Mouse (Mus musculus): ENCODE results near the gene Clip3.

The Clip3 gene

DNA sequence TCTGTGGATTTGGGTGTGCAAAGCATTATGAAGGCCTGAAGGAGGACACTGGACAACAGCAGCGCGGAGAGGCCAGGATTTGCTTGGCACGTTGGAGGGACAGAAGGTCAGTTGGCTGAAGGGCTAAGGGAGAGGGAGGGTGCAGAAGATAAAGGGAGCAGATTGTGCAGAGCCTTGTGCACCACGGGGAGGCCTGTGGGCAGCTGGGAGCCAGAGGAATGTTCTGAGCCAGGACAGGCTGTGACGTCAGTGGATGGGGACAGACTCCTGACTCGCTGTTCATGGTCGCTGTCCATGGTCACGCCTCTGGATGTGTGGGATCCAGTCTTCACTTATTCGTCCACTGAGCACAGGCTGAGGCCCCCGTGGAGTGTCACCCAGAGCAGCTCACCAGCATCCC is 3.6 kb downstream of the Clip3 start:
- in situ Hi-C loops (cut with MboI, MseI): no loop called here

- in situ Hi-C loops (cut with MboI, MseI): no loop called here
Observed at GRCm38 (mm10) chr7:30296816-30297215, 5.3 kb downstream of the Clip3 start.

GRCm38 (mm10) chr7:30297266-30297665 is 5.7 kb downstream of the Clip3 start:
- in situ Hi-C loops (cut with MboI, MseI): no loop called here

GRCm38 (mm10) chr7:30300914-30301313 is 9.4 kb downstream of the Clip3 start:
- in situ Hi-C loops (cut with MboI, MseI): no loop called here

DNA sequence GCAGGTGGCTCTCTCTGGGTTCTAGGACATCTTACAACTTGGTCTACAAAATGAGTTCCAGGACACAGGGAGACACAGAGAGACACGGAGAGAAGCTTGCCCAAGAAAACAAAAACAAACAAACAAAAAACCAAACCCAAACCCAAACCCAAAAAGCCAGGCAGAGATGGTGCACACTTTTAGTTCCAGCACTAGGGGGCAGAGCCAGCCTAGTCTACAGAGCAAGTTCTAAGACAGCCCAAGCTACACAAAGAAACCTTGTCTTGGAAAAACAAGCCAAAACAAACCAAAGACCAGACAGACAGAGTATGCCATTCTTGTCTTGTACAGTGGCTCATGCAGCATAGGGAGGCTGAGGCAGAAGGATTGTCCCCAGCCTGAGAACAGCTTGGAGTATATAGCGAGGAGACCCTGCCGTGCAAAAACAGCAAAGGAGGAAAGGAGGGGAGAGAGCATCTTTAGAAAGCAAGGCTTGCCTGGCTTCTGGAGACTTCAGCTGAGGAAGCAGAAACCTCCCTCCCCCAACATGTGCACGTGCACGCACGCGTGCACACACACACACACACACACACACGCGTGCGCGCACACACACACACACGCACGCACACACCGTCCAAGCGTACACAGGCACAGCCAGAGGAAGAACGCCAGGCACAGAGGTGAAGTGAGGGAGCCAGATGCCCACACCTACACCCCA is 14.7 kb downstream of the Clip3 start:
- in situ Hi-C loops (cut with MboI, MseI): no loop called here

GRCm38 (mm10) chr7:30308076-30309005 is 16.8 kb downstream of the Clip3 start, which contains the start of gene Alkbh6:
TSS of gene Alkbh6 (plus strand) at chr7:30308717.
- in situ Hi-C loops (cut with MboI, MseI): no loop called here

DNA sequence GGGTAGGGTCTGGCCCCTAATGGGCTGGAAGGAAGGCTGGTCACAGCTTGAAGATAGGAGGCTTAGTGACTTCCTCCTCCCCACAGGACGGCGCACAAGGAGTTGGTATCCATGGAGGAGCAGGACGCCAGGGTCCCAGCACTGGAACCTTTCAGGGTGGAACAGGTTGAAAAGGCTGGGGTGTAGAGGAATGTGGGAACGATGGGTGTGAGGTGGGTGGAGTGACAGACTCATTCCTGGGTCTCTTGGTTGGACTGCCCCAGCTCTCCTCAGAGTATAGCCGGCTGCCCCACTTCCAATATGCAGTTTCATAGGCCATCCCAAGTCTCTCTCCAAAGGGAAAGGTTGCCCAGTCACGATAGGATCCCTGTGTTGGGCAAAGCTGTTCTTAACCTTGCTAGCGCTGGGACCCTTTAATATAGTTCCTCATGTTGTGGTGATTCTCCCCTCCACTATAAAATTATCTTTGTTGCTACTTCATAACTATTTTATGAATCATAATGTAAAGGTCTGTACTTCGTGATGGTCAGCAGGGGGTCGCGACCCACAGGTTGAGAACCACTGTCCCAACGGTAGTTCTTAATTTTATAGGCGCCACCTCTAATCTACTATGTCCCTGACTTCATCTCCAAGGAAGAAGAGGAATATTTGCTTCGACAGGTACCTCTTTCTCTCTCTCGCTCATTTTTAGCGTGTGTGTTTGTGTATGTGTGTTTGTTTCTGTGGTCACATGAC is 18.0 kb downstream of the Clip3 start:
- in situ Hi-C loops (cut with MboI, MseI): no loop called here

DNA sequence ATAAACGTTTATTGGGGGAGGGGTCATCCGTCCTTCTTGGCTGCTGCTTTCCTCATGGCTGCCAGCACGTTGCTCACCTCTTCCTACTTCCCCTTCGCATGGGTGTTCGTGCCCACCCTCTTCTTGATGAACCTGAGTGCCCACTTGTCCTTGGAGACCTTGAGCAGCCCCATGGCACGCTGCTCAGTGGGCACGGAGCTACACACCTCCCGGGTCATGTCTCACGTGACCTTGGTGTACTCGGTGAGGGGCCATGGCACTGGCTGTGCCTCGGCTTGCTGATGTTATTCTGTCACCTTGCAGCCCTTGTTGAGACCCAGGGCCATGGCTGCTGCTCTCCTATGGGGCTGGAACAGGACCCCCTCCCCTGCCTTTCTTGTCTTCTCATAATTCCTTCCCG is 18.6 kb downstream of the Clip3 start:
- in situ Hi-C loops (cut with MboI, MseI): no loop called here

GRCm38 (mm10) chr7:30313666-30314320 is 22.3 kb downstream of the Clip3 start:
- in situ Hi-C loops (cut with MboI, MseI): no loop called here

DNA sequence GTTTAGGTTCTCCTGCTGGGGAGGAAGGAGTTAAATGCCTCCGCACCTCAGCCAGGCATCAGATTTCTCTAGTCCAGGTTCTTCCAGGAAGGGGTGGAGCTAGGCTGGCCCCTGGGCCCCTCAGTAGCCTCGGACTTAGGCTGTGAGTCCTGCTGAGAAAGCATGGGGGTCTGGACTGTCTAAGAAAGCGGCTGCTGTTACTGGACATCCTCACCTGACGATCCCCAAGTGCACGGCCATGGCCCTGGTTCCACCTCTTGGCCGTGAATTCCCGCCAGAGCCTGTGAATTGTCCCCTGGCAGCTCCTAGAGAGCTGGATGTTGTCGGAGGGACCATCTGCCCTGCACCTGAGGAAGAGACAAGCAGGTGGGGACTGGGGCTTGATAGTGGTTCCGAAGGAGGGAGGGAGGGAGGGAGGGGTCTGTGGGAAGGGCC is 23.2 kb downstream of the Clip3 start, which contains the start of gene Syne4:
Gene Syne4 (plus strand): TSS at position 87 of the 435 bp plus-strand sequence.
- in situ Hi-C loops (cut with MboI, MseI): no loop called here

- in situ Hi-C loops (cut with MboI, MseI): no loop called here
Observed at GRCm38 (mm10) chr7:30315559-30316529, 24.3 kb downstream of the Clip3 start.

DNA sequence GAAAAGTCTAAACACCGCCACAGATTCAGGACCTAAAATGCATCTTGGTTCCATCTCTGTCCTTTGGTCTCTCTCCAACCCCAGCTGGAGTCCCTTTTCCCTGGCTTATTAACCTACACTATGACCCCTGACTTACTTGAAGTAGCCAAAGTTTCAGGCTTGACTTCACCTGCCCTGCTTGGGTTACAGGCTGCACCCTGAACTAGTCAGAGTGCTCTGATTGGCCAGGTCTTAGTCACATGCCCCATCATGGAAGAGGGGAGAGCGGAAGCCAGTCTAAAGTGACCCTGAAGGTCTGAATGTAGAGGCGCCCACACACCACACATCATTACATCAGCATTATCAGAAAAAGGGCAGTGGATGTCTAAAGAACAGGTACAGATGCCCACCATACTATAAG is 26.6 kb downstream of the Clip3 start:
- in situ Hi-C loops (cut with MboI, MseI): no loop called here

GRCm38 (mm10) chr7:30320946-30321345 is 29.4 kb downstream of the Clip3 start:
- in situ Hi-C loops (cut with MboI, MseI): no loop called here

- in situ Hi-C loops (cut with MboI, MseI): no loop called here
Observed at GRCm38 (mm10) chr7:30321539-30322284, 30.2 kb downstream of the Clip3 start, which contains the start of gene E130208F15Rik. TSS of gene E130208F15Rik (plus strand) at chr7:30321740.

DNA sequence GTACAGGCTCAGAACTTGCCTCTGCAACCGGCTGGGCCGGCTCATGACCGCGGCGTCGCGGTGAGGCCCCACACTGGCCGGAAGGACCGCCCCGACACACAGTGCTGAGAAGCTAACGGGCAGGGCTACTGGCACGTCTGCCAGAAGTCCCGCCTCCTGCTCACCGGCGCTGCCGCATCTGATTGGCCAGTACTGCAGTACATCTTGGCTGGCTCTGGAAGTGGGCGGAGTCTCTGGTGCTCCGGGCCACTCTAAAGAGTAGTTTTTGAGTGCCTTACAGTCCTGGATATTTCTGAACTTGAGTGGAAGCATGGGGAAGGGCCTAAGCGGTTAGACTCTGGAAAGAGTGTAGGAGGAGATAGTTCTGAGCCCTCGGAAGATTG is 30.7 kb downstream of the Clip3 start:
- in situ Hi-C loops (cut with MboI, MseI): no loop called here

- in situ Hi-C loops (cut with MboI, MseI): no loop called here
Observed at GRCm38 (mm10) chr7:30322865-30323264, 31.3 kb downstream of the Clip3 start.

DNA sequence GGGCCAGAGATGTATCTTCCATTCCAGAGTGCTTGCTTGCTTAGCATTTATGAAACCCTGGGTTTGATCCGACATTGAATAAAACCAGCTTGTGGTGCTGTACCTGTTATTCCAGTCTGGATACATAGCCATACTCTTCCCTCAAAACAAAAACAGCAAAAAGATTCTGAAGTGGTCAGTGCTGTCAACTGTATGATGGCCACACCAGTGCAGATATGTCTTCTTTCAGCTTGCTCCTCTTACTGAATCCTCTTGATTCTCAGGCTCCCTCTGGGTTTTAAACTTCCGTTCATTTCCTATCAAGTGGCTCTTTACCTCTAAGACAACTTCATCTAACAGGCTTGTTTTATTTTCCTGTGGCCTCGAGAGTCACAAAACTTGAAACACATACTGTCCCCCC is 32.3 kb downstream of the Clip3 start, which contains the start of gene Sdhaf1:
Gene Sdhaf1 (minus strand): TSS at position 101 of the 400 bp plus-strand sequence.
- in situ Hi-C loops (cut with MboI, MseI): no loop called here

DNA sequence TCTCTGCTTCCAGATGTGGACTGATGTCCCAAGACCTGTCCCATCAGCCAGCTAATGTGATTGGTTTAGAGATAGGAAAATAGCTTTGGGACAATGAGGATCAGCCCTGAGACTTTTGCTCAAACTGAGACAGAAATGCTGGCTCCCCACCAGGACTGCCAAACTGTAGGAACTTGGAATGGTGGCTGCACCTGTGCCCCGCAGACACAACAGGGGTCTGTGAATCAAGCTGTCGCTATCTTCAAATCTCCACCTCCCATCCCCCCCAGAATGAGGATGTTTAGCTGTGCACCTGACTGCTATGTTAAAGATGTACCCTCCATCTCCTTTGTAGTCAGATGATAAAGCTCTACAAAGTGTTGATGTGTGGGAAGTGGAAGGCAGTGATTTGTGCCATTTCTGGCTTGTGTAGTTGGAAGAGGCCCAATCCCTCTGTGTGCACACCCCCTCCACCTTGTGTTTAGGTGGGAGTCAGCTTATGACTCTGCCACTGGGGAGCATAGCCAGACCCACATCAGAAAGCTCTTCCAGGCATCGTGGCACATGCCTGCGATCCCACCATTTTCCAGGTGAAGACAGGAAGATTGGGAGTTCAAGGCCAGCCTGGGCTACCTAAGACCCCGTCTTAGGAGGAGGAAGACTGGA is 32.9 kb downstream of the Clip3 start:
- in situ Hi-C loops (cut with MboI, MseI): no loop called here

GRCm38 (mm10) chr7:30325364-30325763 is 33.8 kb downstream of the Clip3 start:
- in situ Hi-C loops (cut with MboI, MseI): no loop called here
